Comparison of ENCODE assay signal across 9 mouse cellular contexts in genomic region chr6:87282346-87282781, GRCm38 (mm10). TPM values are rescaled to one million over a fixed set of nuclear protein-coding genes. Genes with fewer than 3 reads are reported as not detected.
DNase-seq lines count a peak whose midpoint lies in the region; ATAC-seq lines count a peak whose summit lies in the region.
"Had no signal": no experiment of that assay in that cellular context is flagged by ENCODE, and none has a peak within 500 bp of the region (broad histone marks: within the 10 kb centered on the region; RNA-seq: fewer than 3 reads in every experiment).

No protein-coding gene starts in this region.

- no peak overlapping the region for H3K9ac ChIP-seq in hindbrain, embryonic 16.5 days (ENCODE audit: low read depth, low read length)
- H3K9ac ChIP-seq in hindbrain, embryonic 13.5 days: no peak overlapping the region
- no peak overlapping the region for H3K9ac ChIP-seq in embryonic facial prominence, embryonic 13.5 days
- no peak overlapping the region for H3K9ac ChIP-seq in forebrain, embryonic 13.5 days

- H3K9me3 ChIP-seq in hindbrain, embryonic 16.5 days (ENCODE audit: control insufficient read depth, low read length): no peaks in the 10 kb centered on the region
- no peaks in the 10 kb centered on the region for H3K9me3 ChIP-seq in hindbrain, embryonic 13.5 days
- H3K9me3 ChIP-seq in embryonic facial prominence, embryonic 13.5 days: no peaks in the 10 kb centered on the region
- H3K9me3 ChIP-seq in forebrain, embryonic 13.5 days (replicated peaks): no peaks in the 10 kb centered on the region

- H3K4me1 ChIP-seq in hindbrain, embryonic 16.5 days (ENCODE audit: control insufficient read depth, insufficient read depth, low read depth, low read length): peaks cover 10% of the 10 kb centered on the region
- peaks cover 15% of the 10 kb centered on the region for H3K4me1 ChIP-seq in hindbrain, embryonic 13.5 days (replicated peaks)
- H3K4me1 ChIP-seq in embryonic facial prominence, embryonic 13.5 days: peaks cover 43% of the 10 kb centered on the region
- H3K4me1 ChIP-seq in forebrain, embryonic 13.5 days: peaks cover 13% of the 10 kb centered on the region

- H3K36me3 ChIP-seq in hindbrain, embryonic 16.5 days (ENCODE audit: control insufficient read depth, insufficient read depth, low read length): no peaks in the 10 kb centered on the region
- H3K36me3 ChIP-seq in hindbrain, embryonic 13.5 days: 0 out of 2 replicates have a peak, but pooled peaks cover 4% of the 10 kb centered on the region
- H3K36me3 ChIP-seq in embryonic facial prominence, embryonic 13.5 days: peaks cover 68% of the 10 kb centered on the region
- peaks cover 4% of the 10 kb centered on the region; the same call in 1 of the 2 replicates for H3K36me3 ChIP-seq in forebrain, embryonic 13.5 days (ENCODE audit: poor library complexity, severe bottlenecking)

- no peak overlapping the region; the same call in 1 of the 2 replicates for H3K4me2 ChIP-seq in hindbrain, embryonic 16.5 days (ENCODE audit: low read length)
- no peak overlapping the region for H3K4me2 ChIP-seq in hindbrain, embryonic 13.5 days
- no peak overlapping the region for H3K4me2 ChIP-seq in embryonic facial prominence, embryonic 13.5 days
- H3K4me2 ChIP-seq in forebrain, embryonic 13.5 days: no peak overlapping the region

- intact Hi-C loops in heart, postnatal 14 days (cut with DNase I): no loop called here

- H3K27me3 ChIP-seq in hindbrain, embryonic 16.5 days (replicated peaks; ENCODE audit: control insufficient read depth, insufficient read depth, low read length): no peaks in the 10 kb centered on the region
- no peaks in the 10 kb centered on the region for H3K27me3 ChIP-seq in hindbrain, embryonic 13.5 days
- no peaks in the 10 kb centered on the region for H3K27me3 ChIP-seq in embryonic facial prominence, embryonic 13.5 days
- no peaks in the 10 kb centered on the region for H3K27me3 ChIP-seq in forebrain, embryonic 13.5 days

- peak; percentile 66 for ATAC-seq in hindbrain, embryonic 16.5 days
- no peak for ATAC-seq in hindbrain, embryonic 13.5 days (ENCODE audit: low FRiP score)
- peak; percentile 73 for ATAC-seq in embryonic facial prominence, embryonic 13.5 days (ENCODE audit: insufficient number of reproducible peaks, insufficient read depth, low FRiP score, low TSS enrichment, low read depth)
- no peak for ATAC-seq in forebrain, embryonic 13.5 days

- 42% methylated on average over 8 of the region's 8 CpGs for WGBS in hindbrain, embryonic 16.5 days
- WGBS in hindbrain, embryonic 13.5 days: 54% methylated on average over 8 of the region's 8 CpGs
- 17% methylated on average over 8 of the region's 8 CpGs for WGBS in embryonic facial prominence, embryonic 13.5 days
- WGBS in forebrain, embryonic 13.5 days: 37% methylated on average over 8 of the region's 8 CpGs

- no peak overlapping the region for H3K4me3 ChIP-seq in hindbrain, embryonic 16.5 days (ENCODE audit: low read length)
- H3K4me3 ChIP-seq in hindbrain, embryonic 13.5 days: no peak overlapping the region
- no peak overlapping the region for H3K4me3 ChIP-seq in embryonic facial prominence, embryonic 13.5 days
- no peak overlapping the region for H3K4me3 ChIP-seq in forebrain, embryonic 13.5 days
- H3K4me3 ChIP-seq: megakaryocyte, embryonic 14.5 days had no signal

- H3K27ac ChIP-seq in hindbrain, embryonic 16.5 days (ENCODE audit: low read depth, low read length): no peak overlapping the region
- H3K27ac ChIP-seq in hindbrain, embryonic 13.5 days: no peak overlapping the region
- H3K27ac ChIP-seq in embryonic facial prominence, embryonic 13.5 days: peak overlapping the region; percentile 44; the same call in 1 of the 2 replicates
- no peak overlapping the region for H3K27ac ChIP-seq in forebrain, embryonic 13.5 days

- peak; percentile 60 to 74 for DNase-seq in heart, postnatal 14 days
- DNase-seq in lung, adult 18-20 months: peak; percentile 86 to 92
- DNase-seq in thymus, postnatal 14 days: no peak
- no peak for DNase-seq in layer of hippocampus, postnatal 14 days (ENCODE audit: low spot score in 2 of 2)

RNA-seq across cellular contexts. Expression of gene Antxr1, which starts 53.3 kb away (rescaled TPM):
- polyA plus RNA-seq in hindbrain, embryonic 16.5 days (2015; fragmentation: Nextera tagmentation; extraction: Ambion mirVana): 4.4 and 5.3 TPM in 2 replicates
- polyA plus RNA-seq in hindbrain, embryonic 13.5 days (2015; fragmentation: Nextera tagmentation; extraction: Ambion mirVana): 3.5 and 3.8 TPM in 2 replicates
- polyA plus RNA-seq in embryonic facial prominence, embryonic 13.5 days (2015; fragmentation: Nextera tagmentation; extraction: Ambion mirVana): 20.1 and 20.5 TPM in 2 replicates
- 10 to 100 TPM; 19.4 to 19.5 TPM for total RNA-seq in heart, postnatal 14 days (2021)
- total RNA-seq in layer of hippocampus, postnatal 14 days (2021): 10 to 100 TPM; 14.2 to 15.2 TPM
- polyA plus RNA-seq in forebrain, embryonic 13.5 days (2015; fragmentation: Nextera tagmentation; extraction: Ambion mirVana): 2.7 and 2.9 TPM in 2 replicates

Comparison
In these comparisons a context has a peak if more than half of its experiments do, and no peak if none do; other contexts are left out.
1. ATAC-seq: peak in hindbrain, embryonic 16.5 days (single experiment) and embryonic facial prominence, embryonic 13.5 days (single experiment); none in hindbrain, embryonic 13.5 days (single experiment) and forebrain, embryonic 13.5 days (single experiment).
2. DNase-seq: peak in heart, postnatal 14 days (2 of 2) and lung, adult 18-20 months (2 of 2); none in thymus, postnatal 14 days (single experiment) and layer of hippocampus, postnatal 14 days (0 of 2).